Mouse (Mus musculus) hindbrain, embryonic 15.5 days (tissue): ENCODE measurements around the gene Zdhhc22. TPM values are rescaled to one million over a fixed set of nuclear protein-coding genes. Genes with fewer than 3 reads are reported as not detected.

Source experiments
- ATAC-seq: fragments of 200-750 bp; cut with Nextera tagmentation; 2 replicates; pipeline ENCODE4 v1.8.0; 2017; ENCODE audit warnings: low read depth, moderate number of reproducible peaks, moderate TSS enrichment; ENCODE audit not compliant: low FRiP score
- H3K27ac ChIP-seq: fragments of 300-500 bp; sonication (generic); replicated peaks from 2 replicates; pipeline ENCODE4 v1.5.1; 2015; ENCODE audit warnings: mild to moderate bottlenecking, inconsistent platforms
- H3K27me3 ChIP-seq: fragments of 300-500 bp; sonication (generic); 2 replicates; pipeline ENCODE4 v1.6.1; 2015; ENCODE audit warnings: control low read depth, inconsistent platforms
- H3K36me3 ChIP-seq: fragments of 300-500 bp; sonication (generic); 2 replicates; pipeline ENCODE4 v1.6.1; 2015; ENCODE audit warnings: control low read depth, inconsistent platforms
- H3K4me1 ChIP-seq: fragments of 300-500 bp; sonication (generic); replicated peaks from 2 replicates; pipeline ENCODE4 v1.6.1; 2015; ENCODE audit warnings: control low read depth, inconsistent platforms
- H3K4me2 ChIP-seq: fragments of 300-500 bp; sonication (generic); 2 replicates; pipeline ENCODE4 v1.6.1; 2015; ENCODE audit warnings: moderate library complexity, mild to moderate bottlenecking, inconsistent platforms
- H3K4me3 ChIP-seq: fragments of 300-500 bp; sonication (generic); 2 replicates; pipeline ENCODE4 v1.5.1; 2015; ENCODE audit warnings: mild to moderate bottlenecking, inconsistent platforms
- H3K9ac ChIP-seq: fragments of 300-500 bp; sonication (generic); 2 replicates; pipeline ENCODE4 v1.6.1; 2015; ENCODE audit warnings: inconsistent platforms
- H3K9me3 ChIP-seq: fragments of 300-500 bp; sonication (generic); 2 replicates; pipeline ENCODE4 v1.6.1; 2016; ENCODE audit warnings: control low read depth, inconsistent platforms
- WGBS: fragments of 180-500 bp; shearing (Covaris S2); methylation state at CpG from one replicate; pipeline ENCODE4 v1.1.7; 2015; 5-methylcytosine and 5-hydroxymethylcytosine counted together
- polyA plus RNA-seq: library from polyadenylated mRNA; unstranded; fragments of >200 nt; fragmentation: Nextera tagmentation; extraction: Ambion mirVana; gene quantifications from 2 replicates; pipeline ENCODE4 v1.2.1, GENCODE M21; 2015

Gene Zdhhc22
- polyA plus RNA-seq, 1 experiment from 2014 or later = 22.0 TPM

DNA sequence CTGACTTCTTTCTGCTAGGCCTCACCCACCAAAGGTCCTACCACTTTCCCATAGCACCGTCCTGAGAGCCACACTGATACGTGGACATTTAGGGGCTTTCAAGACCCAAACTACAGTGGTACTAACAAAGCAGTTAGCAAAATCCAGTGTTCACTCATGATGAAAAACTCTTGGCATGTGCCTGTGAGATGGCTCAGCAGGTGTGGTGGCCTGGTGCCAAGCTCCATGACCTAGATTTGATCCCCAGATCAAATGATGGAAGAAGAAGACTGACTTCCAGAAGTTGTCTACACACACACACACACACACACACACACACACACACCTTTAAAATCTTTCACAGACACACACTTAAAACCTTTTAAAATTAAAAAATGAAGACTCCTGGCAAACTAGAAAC is 28.5 kb upstream of the Zdhhc22 start:
- no peak overlapping the region for H3K9ac ChIP-seq

DNA sequence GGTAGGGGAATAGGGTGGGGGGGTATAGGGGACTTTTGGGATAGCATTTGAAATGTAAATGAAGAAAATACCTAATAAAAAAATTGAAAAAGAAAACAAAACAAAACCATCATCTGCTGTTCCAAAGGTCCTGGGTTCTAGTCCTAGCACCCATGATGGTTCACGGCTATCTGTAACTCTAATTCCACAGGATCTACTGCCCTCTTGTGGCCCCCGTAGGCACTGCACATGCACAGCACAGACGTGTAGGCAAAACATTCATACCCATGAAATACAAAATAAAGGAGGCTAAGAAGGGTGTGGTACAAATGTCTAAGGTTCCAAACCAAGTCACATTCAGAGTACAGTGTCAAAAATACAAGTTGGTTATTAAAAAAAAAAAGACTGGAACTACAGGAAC is 26.8 kb upstream of the Zdhhc22 start:
- no peak for ATAC-seq
- no peaks in the 10 kb centered on the region for H3K36me3 ChIP-seq

More for the DNA sequence above, 28.5 kb upstream of the Zdhhc22 start:
- H3K4me1 ChIP-seq = no peaks in the 10 kb centered on the region
- 79% methylated on average over 2 of the region's 2 CpGs for WGBS
- no peak overlapping the region for H3K4me2 ChIP-seq
- H3K9me3 ChIP-seq = no peaks in the 10 kb centered on the region
- H3K36me3 ChIP-seq = no peaks in the 10 kb centered on the region
- H3K27me3 ChIP-seq = no peaks in the 10 kb centered on the region
- no peak for ATAC-seq
- no peak overlapping the region for H3K27ac ChIP-seq
- no peak overlapping the region for H3K4me3 ChIP-seq

DNA sequence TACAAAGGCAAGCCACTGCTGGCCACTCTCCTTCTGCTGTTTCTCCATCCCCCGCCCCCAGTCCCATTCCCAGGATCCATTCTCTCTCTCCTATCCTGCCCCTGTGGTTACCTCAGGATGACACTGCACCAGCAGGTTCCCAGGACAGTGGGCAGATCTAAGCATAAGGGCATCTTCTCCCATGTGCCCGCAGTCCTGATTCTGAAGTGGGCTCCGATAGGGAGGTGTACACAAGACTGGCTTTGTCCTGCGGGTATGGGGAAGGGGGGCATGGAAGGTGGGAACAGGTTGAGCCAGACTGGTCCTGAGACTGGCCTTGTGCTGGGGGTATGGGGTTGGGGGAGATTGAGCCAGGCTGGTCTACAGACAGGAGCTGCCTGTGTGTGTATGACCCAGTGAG is 14.4 kb upstream of the Zdhhc22 start:
- H3K27ac ChIP-seq = no peak overlapping the region

More for the DNA sequence above, 26.8 kb upstream of the Zdhhc22 start:
- Histone ChIP-seq H3K27me3 (no peaks in the 10 kb centered on the region), H3K9ac (no peak overlapping the region), H3K4me1 (no peaks in the 10 kb centered on the region), H3K4me3 (no peak overlapping the region), H3K9me3 (no peaks in the 10 kb centered on the region), H3K27ac (no peak overlapping the region), H3K4me2 (no peak overlapping the region)
- 43% methylated on average over 3 of the region's 3 CpGs for WGBS

DNA sequence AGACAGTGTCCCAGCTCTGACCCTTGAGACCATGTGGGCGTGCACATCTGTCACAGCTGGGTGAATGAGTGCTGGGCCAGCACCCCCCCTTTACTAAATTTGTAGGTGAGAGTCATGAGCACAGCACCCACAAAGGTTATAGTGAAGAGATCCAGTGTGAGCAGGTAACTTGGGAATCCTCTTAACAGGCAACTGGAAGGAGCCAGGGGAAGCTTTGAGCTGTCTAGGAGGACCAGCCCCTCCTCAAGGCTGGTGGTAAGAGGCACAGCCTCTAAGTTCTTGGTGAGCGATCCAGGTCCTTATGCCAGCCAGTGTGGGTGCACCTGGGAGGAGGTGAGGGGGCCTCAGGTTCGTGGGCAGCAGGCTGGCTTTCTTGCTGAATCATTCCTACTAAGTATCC is 13.4 kb upstream of the Zdhhc22 start:
- no peak for ATAC-seq
- H3K27ac ChIP-seq = no peak overlapping the region

More for the DNA sequence above, 14.4 kb upstream of the Zdhhc22 start:
- no peaks in the 10 kb centered on the region for H3K36me3 ChIP-seq
- peaks cover 11% of the 10 kb centered on the region for H3K4me1 ChIP-seq
- H3K4me2 ChIP-seq = no peak overlapping the region
- WGBS = 88% methylated on average over 4 of the region's 4 CpGs
- ATAC-seq = no peak
- H3K27me3 ChIP-seq = no peaks in the 10 kb centered on the region
- H3K4me3 ChIP-seq = no peak overlapping the region
- H3K9me3 ChIP-seq = no peaks in the 10 kb centered on the region
- no peak overlapping the region for H3K9ac ChIP-seq

DNA sequence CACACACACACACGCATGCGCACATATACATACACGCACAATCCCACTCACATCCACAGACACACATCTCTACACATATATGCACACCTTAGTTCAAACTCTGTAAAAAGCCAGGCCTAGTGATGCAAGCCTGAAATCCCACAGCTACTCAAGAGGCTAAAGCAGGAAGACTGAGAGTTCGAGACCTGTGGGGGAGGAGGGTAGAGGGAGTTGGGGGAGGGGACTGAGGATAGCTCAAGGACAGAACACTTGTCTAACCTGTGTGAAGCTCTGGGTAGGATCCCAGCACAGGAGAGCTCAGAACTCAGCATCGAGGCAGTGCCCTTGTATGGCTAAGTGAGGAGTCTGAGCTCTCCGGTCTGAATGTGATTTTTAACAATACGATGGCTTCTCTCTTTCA is 12.6 kb upstream of the Zdhhc22 start:
- Histone ChIP-seq H3K4me3 (no peak overlapping the region), H3K9me3 (no peaks in the 10 kb centered on the region), H3K9ac (no peak overlapping the region), H3K4me2 (no peak overlapping the region), H3K27ac (no peak overlapping the region), H3K36me3 (no peaks in the 10 kb centered on the region), H3K4me1 (peaks cover 11% of the 10 kb centered on the region), H3K27me3 (no peaks in the 10 kb centered on the region)
- ATAC-seq = no peak
- 79% methylated on average over 7 of the region's 7 CpGs for WGBS

More for the DNA sequence above, 13.4 kb upstream of the Zdhhc22 start:
- H3K4me2 ChIP-seq = no peak overlapping the region
- H3K4me3 ChIP-seq = no peak overlapping the region
- no peaks in the 10 kb centered on the region for H3K27me3 ChIP-seq
- 55% methylated on average over 3 of the region's 3 CpGs for WGBS
- H3K4me1 ChIP-seq = peaks cover 11% of the 10 kb centered on the region
- no peak overlapping the region for H3K9ac ChIP-seq
- no peaks in the 10 kb centered on the region for H3K9me3 ChIP-seq
- no peaks in the 10 kb centered on the region for H3K36me3 ChIP-seq

DNA sequence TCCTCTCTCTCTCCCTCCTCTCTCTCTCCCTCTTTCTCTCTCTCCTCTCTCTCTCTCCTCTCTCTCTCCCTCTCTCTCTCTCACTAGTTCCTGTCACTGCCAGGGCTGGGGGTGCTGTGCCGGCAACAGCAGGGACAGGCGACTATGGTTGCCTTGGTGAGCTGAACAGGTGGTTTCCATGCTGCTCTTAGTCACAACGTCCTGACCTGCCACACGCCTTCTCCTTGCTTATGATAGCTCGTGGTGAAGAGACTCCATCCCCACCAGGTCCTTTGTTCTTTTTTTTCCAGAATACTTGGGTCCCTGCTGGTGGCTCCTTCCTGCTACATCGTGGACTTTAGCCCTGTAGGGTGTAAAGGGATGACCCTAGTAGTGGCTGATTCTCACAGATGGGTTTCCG is 12.0 kb upstream of the Zdhhc22 start:
- Histone ChIP-seq H3K4me3 (no peak overlapping the region), H3K36me3 (no peaks in the 10 kb centered on the region), H3K4me2 (no peak overlapping the region), H3K27ac (no peak overlapping the region), H3K4me1 (peaks cover 11% of the 10 kb centered on the region), H3K9ac (no peak overlapping the region), H3K9me3 (no peaks in the 10 kb centered on the region), H3K27me3 (no peaks in the 10 kb centered on the region)
- WGBS = 63% methylated on average over 7 of the region's 7 CpGs
- ATAC-seq = no peak

DNA sequence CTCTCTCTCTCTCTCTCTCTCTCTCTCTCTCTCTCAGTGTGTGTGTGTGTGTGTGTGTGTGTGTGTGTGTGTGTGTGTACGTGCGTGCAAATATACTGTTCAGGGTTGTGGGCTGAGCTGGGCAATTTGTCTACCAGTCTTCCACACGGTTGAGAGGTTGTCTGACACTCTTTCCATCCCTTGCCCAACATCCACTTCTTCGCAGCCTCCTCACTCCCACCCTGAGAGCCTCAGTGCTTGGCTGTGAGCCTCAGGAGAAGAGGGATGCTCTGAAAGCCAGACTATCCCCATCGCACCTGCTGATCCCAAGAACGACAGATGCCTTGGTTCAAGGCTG is 10.6 kb upstream of the Zdhhc22 start:
- Histone ChIP-seq H3K9me3 (no peaks in the 10 kb centered on the region), H3K27ac (no peak overlapping the region), H3K4me1 (peaks cover 11% of the 10 kb centered on the region), H3K36me3 (no peaks in the 10 kb centered on the region), H3K9ac (no peak overlapping the region), H3K4me3 (no peak overlapping the region), H3K27me3 (no peaks in the 10 kb centered on the region), H3K4me2 (no peak overlapping the region)
- ATAC-seq = peak; percentile 42; the same call in 1 of the 2 replicates
- WGBS = 31% methylated on average over 6 of the region's 6 CpGs

DNA sequence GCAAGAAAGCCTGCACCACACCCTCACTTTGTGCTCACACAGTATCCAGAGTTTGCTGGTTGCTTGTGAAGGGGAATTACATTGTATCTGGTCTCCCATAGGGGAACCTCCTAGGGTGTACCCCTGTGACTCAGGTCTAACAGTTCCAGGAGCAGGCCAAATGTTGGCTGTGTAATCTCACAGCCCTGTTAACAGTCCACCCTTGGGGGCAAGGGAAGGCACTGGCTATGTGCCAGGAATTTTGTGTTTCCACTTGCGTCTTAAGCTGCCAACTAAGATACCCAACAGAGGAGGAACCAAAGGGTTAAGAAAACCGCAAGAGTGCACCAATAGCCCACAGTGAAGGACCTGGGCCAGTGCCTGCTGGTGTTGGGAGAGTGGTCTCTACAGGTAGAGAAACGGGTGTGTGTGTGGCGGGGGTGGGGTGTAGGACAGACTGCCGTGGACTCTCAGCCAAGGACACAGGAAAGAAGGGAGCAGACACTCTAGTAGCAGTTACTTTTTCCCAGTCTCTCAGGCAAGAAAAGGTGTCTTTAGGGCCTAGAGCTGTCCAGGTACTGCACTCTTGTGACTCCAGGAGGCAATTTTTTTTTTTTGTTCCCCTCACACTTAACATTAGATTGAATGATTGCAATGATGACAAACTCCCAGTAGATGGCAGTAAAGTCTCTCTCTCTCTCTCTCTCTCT is 10.1 kb upstream of the Zdhhc22 start:
- ATAC-seq = peak; percentile 25; the same call in 1 of the 2 replicates
- H3K9ac ChIP-seq = no peak overlapping the region
- WGBS = 55% methylated on average over 5 of the region's 5 CpGs

DNA sequence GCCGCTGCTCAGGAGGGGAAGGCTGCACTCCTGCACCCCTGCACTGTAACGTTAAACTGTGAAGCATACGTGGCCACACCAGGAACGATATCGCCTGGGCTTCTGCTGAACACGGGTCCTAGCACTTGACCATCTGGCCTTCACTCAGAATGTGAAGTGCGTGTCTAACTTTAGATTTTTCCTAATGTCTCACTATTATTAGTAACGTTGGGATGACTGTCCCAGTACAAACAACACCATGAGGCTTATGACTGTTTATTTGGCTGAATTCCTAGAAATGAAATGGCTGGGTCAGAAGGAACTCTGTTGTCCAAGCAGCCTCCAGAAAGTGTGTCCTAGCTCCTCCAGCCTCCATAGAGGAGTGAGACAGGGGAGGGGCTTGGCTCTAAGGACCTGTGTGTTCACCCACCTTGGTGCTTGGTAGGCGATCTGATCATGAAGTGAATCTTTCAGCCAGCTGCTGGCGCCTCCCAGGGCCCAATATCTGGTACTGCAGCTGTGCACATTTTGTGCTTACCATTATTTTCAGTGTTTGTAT is 9.1 kb upstream of the Zdhhc22 start:
- ATAC-seq = no peak
- Histone ChIP-seq H3K9me3 (no peaks in the 10 kb centered on the region), H3K9ac (no peak overlapping the region), H3K27ac (no peak overlapping the region), H3K36me3 (no peaks in the 10 kb centered on the region), H3K4me1 (peaks cover 11% of the 10 kb centered on the region), H3K4me3 (no peak overlapping the region), H3K4me2 (no peak overlapping the region), H3K27me3 (no peaks in the 10 kb centered on the region)
- WGBS = 75% methylated on average over 10 of the region's 10 CpGs

More for the DNA sequence above, 10.1 kb upstream of the Zdhhc22 start:
- Histone ChIP-seq H3K4me3 (no peak overlapping the region), H3K36me3 (no peaks in the 10 kb centered on the region), H3K4me2 (peak overlapping the region; percentile 20; the same call in 1 of the 2 replicates), H3K9me3 (no peaks in the 10 kb centered on the region), H3K27me3 (no peaks in the 10 kb centered on the region), H3K4me1 (peaks cover 11% of the 10 kb centered on the region), H3K27ac (no peak overlapping the region)

DNA sequence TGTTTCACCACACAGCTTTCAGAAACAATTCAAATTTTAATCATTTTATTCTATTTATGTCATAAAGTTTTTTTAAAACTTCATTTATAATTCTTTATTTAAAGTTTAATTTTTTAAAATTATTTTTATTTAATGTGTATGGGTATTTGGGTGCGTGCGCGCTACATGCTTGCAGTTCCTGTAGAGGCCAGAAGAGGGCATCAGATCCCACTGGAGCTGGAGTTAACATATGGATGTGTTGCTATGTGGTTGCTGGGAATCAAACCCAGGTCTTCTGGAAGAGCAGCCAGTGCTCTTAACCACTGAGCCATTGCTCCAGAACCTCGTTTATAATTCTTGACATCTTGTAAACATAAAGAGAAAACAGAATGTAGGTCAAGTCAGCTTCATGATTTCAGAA is 8.5 kb upstream of the Zdhhc22 start:
- no peak overlapping the region for H3K4me2 ChIP-seq
- ATAC-seq = no peak
- WGBS = 87% methylated on average over 4 of the region's 4 CpGs
- H3K9me3 ChIP-seq = no peaks in the 10 kb centered on the region
- H3K4me3 ChIP-seq = no peak overlapping the region
- H3K4me1 ChIP-seq = peaks cover 11% of the 10 kb centered on the region
- H3K27me3 ChIP-seq = no peaks in the 10 kb centered on the region
- H3K27ac ChIP-seq = no peak overlapping the region
- H3K36me3 ChIP-seq = no peaks in the 10 kb centered on the region
- no peak overlapping the region for H3K9ac ChIP-seq

DNA sequence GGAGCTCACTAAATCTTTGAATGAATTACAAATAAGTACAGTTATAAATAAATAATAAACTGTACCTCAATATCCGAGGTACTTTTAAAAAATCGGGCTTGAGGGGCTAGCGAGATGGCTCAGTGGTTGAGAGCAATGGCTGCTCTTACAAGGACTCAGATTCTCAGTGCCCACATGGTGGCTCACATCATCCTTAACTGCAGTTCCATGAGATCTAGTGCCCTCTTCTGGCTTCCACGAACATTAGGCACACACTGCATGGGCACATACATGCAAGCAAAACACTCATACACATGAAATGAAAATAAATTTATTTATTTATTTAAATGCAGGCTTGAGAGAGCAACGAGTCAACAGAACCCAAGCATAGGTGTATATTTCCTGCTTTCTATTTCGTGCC is 5.7 kb upstream of the Zdhhc22 start:
- H3K9ac ChIP-seq = no peak overlapping the region
- peaks cover 29% of the 10 kb centered on the region for H3K4me1 ChIP-seq
- H3K27ac ChIP-seq = no peak overlapping the region
- WGBS = 78% methylated on average over 6 of the region's 6 CpGs
- no peak overlapping the region for H3K4me3 ChIP-seq
- no peak for ATAC-seq
- no peaks in the 10 kb centered on the region for H3K27me3 ChIP-seq
- H3K9me3 ChIP-seq = no peaks in the 10 kb centered on the region
- no peaks in the 10 kb centered on the region for H3K36me3 ChIP-seq
- no peak overlapping the region for H3K4me2 ChIP-seq

DNA sequence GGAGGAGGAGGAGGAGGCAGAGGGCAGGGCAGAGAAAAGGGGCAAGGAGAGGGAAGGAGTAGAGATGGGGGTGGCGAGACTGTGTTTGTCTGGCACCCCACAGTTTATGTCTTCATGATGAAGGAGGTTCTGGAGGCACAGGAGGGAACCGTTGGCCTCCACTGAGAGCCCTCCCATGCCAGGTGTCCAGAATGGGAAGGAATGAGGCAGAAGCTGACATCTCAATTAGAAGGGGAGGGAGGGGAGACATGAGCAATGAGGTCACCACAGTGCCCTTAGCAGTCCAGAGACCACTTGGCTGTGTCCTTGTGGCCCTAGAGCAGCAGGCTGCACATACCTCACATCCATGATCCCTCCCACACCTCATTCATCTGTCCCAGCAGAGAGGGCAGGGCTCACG is 4.5 kb upstream of the Zdhhc22 start:
- Histone ChIP-seq H3K9me3 (no peaks in the 10 kb centered on the region), H3K27me3 (no peaks in the 10 kb centered on the region), H3K4me3 (no peak overlapping the region), H3K27ac (no peak overlapping the region), H3K4me2 (no peak overlapping the region), H3K4me1 (peaks cover 31% of the 10 kb centered on the region), H3K36me3 (no peaks in the 10 kb centered on the region), H3K9ac (no peak overlapping the region)
- no peak for ATAC-seq
- 48% methylated on average over 3 of the region's 3 CpGs for WGBS

DNA sequence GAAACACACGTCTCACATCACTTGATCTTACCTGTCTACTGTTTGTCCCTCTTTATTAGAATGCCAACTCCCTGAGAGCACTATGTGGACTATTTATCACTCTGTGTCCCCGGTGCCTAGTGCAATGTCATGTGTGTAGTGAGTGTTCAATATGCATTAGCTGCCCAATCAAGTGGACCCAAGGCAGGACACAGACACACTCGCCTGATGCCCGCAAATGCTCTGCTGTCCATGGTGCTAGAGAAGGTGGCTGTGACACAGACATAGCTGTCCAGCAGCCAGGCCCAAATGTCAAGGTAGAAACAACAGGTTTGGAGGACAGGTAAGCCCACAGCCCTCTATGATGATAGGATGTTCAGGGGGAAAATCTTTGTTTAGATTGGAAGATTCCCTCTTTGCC is 3.9 kb upstream of the Zdhhc22 start:
- ATAC-seq = no peak
- Histone ChIP-seq H3K4me2 (no peak overlapping the region), H3K9me3 (no peaks in the 10 kb centered on the region), H3K9ac (no peak overlapping the region), H3K27ac (0 out of 2 replicates have a peak overlapping the region, but pooled peaks have one; percentile 4), H3K4me3 (no peak overlapping the region), H3K36me3 (no peaks in the 10 kb centered on the region), H3K4me1 (peaks cover 37% of the 10 kb centered on the region), H3K27me3 (peaks cover 4% of the 10 kb centered on the region; the same call in 1 of the 2 replicates)
- 31% methylated on average over 4 of the region's 4 CpGs for WGBS
